Comparison of ENCODE assay signal across 22 mouse cellular contexts in the genomic region with DNA sequence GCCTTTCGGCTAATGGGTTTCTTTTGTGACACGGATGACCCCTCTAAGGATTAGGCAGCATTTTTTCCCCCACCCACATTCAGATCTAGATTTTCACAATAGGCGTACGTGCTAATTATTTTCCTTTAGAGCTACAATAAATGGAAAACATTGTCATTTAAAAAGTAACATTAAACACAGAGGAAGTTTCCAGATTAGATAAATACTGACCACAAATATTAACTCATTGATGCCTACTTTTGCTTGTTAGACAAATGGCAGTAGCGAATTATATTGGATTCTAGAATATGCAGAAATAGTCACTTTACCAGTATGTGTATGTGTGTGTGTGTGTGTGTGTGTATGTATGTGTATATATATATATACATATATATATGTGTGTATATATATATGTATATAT. TPM values are rescaled to one million over a fixed set of nuclear protein-coding genes. Genes with fewer than 3 reads are reported as not detected.
DNase-seq lines count a peak whose midpoint lies in the region; ATAC-seq and TF ChIP-seq lines count a peak whose summit lies in the region.
"Had no signal": no experiment of that assay in that cellular context is flagged by ENCODE, and none has a peak within 500 bp of the region (broad histone marks: within the 10 kb centered on the region; RNA-seq: fewer than 3 reads in every experiment).

No protein-coding gene starts in this region.

- H3K27ac ChIP-seq in MEL (ENCODE audit: control insufficient read depth, low read depth, low read length) = no peak overlapping the region
- peak overlapping the region; percentile 64 for H3K27ac ChIP-seq in liver, embryonic 13.5 days
- H3K27ac ChIP-seq in liver, postnatal 0 days (ENCODE audit: low read depth) = no peak overlapping the region
- H3K27ac ChIP-seq: embryonic facial prominence, embryonic 15.5 days; forebrain, embryonic 12.5 days; heart, embryonic 15.5 days; hindbrain, embryonic 10.5 days; hindbrain, embryonic 14.5 days; intestine, embryonic 15.5 days had no signal

- TF ChIP-seq EP300 in MEL (IDR thresholded peaks at IDR 0.05; ENCODE audit: low read depth in 1 of 2, low read length in 2 of 2) = peak; percentile 47 to 66; a peak in 3 of 4 replicates
- no peak for TF ChIP-seq EP300 in liver, postnatal 0 days (IDR thresholded peaks at IDR 0.05; ENCODE audit: low read depth)

- no peaks in the 10 kb centered on the region for H3K9me3 ChIP-seq in MEL (replicated peaks; ENCODE audit: insufficient read depth, low read length)
- no peaks in the 10 kb centered on the region; the same call in 1 of the 2 replicates for H3K9me3 ChIP-seq in liver, embryonic 13.5 days (replicated peaks)
- H3K9me3 ChIP-seq in liver, postnatal 0 days (ENCODE audit: low read length) = no peaks in the 10 kb centered on the region
- H3K9me3 ChIP-seq: embryonic facial prominence, embryonic 15.5 days; forebrain, embryonic 12.5 days; heart, embryonic 15.5 days; hindbrain, embryonic 10.5 days; intestine, embryonic 15.5 days had no signal

- no peak for TF ChIP-seq CTCF in MEL (IDR thresholded peaks at IDR 0.05 in 2 of 3, conservative IDR thresholded peaks at IDR 0.05 in 1 of 3; ENCODE audit: control insufficient read depth in 1 of 3, insufficient read depth in 1 of 3, low read depth in 2 of 3, low read length in 3 of 3, poor library complexity in 1 of 3, severe bottlenecking in 1 of 3)
- TF ChIP-seq CTCF in liver, postnatal 0 days (IDR thresholded peaks at IDR 0.05; ENCODE audit: low read depth) = no peak

- H3K4me2 ChIP-seq in liver, embryonic 13.5 days = peak overlapping the region; percentile 94
- H3K4me2 ChIP-seq in liver, postnatal 0 days (ENCODE audit: low read depth, low read length) = peak overlapping the region; percentile 95
- H3K4me2 ChIP-seq: embryonic facial prominence, embryonic 15.5 days; forebrain, embryonic 12.5 days; hindbrain, embryonic 14.5 days; intestine, embryonic 15.5 days had no signal

- no peak overlapping the region for H3K4me3 ChIP-seq in MEL (ENCODE audit: control insufficient read depth in 1 of 2, insufficient read depth in 1 of 2, low read depth in 2 of 2, low read length in 2 of 2)
- peak overlapping the region; percentile 98 for H3K4me3 ChIP-seq in liver, embryonic 13.5 days (replicated peaks)
- peak overlapping the region; percentile 99 for H3K4me3 ChIP-seq in liver, postnatal 0 days (ENCODE audit: low read depth, low read length)
- H3K4me3 ChIP-seq: embryonic facial prominence, embryonic 15.5 days; forebrain, embryonic 12.5 days; heart, embryonic 15.5 days; hindbrain, embryonic 10.5 days; intestine, embryonic 15.5 days had no signal

- peak; percentile 2 for DNase-seq in cerebellum, adult 9-10 months
- no peak for DNase-seq in MEL (ENCODE audit: low read depth, low spot score)
- DNase-seq in liver, embryonic 13.5 days = no peak
- DNase-seq in liver, postnatal 0 days = no peak
- DNase-seq in right cerebral cortex, postnatal 4 days = no peak
- no peak for DNase-seq in B cell, adult 2 months
- DNase-seq: adrenal gland, adult 2 months; adrenal gland, postnatal 25 days; cerebellum, adult 2 months; cerebellum, postnatal 14 days; embryo, embryonic 11 days; gastrocnemius, postnatal 14 days; heart, postnatal 14 days had no signal

- H3K4me1 ChIP-seq in MEL (ENCODE audit: control insufficient read depth in 1 of 2, insufficient read depth in 2 of 2, low read length in 2 of 2) = peaks cover 10 to 22% of the 10 kb centered on the region in 2 experiments
- peaks cover 60% of the 10 kb centered on the region for H3K4me1 ChIP-seq in liver, embryonic 13.5 days (replicated peaks)
- peaks cover 27% of the 10 kb centered on the region for H3K4me1 ChIP-seq in liver, postnatal 0 days (ENCODE audit: insufficient read depth)

- H3K27me3 ChIP-seq in MEL (ENCODE audit: control insufficient read depth in 1 of 2, insufficient read depth in 2 of 2, low read length in 2 of 2) = no peaks in the 10 kb centered on the region
- no peaks in the 10 kb centered on the region for H3K27me3 ChIP-seq in liver, embryonic 13.5 days
- H3K27me3 ChIP-seq in liver, postnatal 0 days (ENCODE audit: insufficient read depth, low read length) = no peaks in the 10 kb centered on the region
- H3K27me3 ChIP-seq: embryonic facial prominence, embryonic 15.5 days; heart, embryonic 15.5 days; intestine, embryonic 15.5 days; Patski had no signal

- peaks cover 64% of the 10 kb centered on the region for H3K79me2 ChIP-seq in MEL (ENCODE audit: control insufficient read depth, insufficient read depth, low read length, poor library complexity)

- ATAC-seq in cerebellum, adult (ENCODE audit: insufficient number of reproducible peaks, low FRiP score, low TSS enrichment) = no peak
- no peak for ATAC-seq in liver, embryonic 13.5 days (ENCODE audit: low read depth)
- no peak for ATAC-seq in liver, postnatal 0 days
- ATAC-seq: forebrain, embryonic 16.5 days; intestine, embryonic 15.5 days; Patski had no signal

- WGBS in liver, embryonic 13.5 days (ENCODE audit: insufficient replicate concordance) = 70% methylated on average over 5 of the region's 5 CpGs
- WGBS in liver, postnatal 0 days (ENCODE audit: insufficient replicate concordance) = 67% methylated on average over 5 of the region's 5 CpGs

- no peak overlapping the region for H3K9ac ChIP-seq in MEL (ENCODE audit: control insufficient read depth, low read depth, low read length, poor library complexity, severe bottlenecking)
- peak overlapping the region; percentile 44 for H3K9ac ChIP-seq in liver, embryonic 13.5 days
- H3K9ac ChIP-seq in liver, postnatal 0 days (replicated peaks) = no peak overlapping the region
- H3K9ac ChIP-seq: embryonic facial prominence, embryonic 15.5 days; forebrain, embryonic 12.5 days; heart, embryonic 15.5 days; hindbrain, embryonic 14.5 days; intestine, embryonic 15.5 days had no signal

- no peak for TF ChIP-seq POLR2A in MEL (IDR thresholded peaks at IDR 0.05; ENCODE audit: control insufficient read depth in 1 of 2, insufficient read depth in 1 of 2, low read depth in 1 of 2, low read length in 2 of 2, poor library complexity in 1 of 2)

- peaks cover 35 to 36% of the 10 kb centered on the region in 2 experiments for H3K36me3 ChIP-seq in MEL (ENCODE audit: control insufficient read depth in 1 of 2, insufficient read depth in 2 of 2, low read length in 2 of 2)
- H3K36me3 ChIP-seq in liver, embryonic 13.5 days = peaks cover 47% of the 10 kb centered on the region
- peaks cover 39% of the 10 kb centered on the region for H3K36me3 ChIP-seq in liver, postnatal 0 days (replicated peaks; ENCODE audit: insufficient read depth, low read length)

- no peak for TF ChIP-seq RAD21 in MEL (IDR thresholded peaks at IDR 0.05; ENCODE audit: low read depth, low read length)

TF ChIP-seq in MEL, 35 proteins besides CTCF, POLR2A, EP300 and RAD21:
- TF ChIP-seq SIN3A (IDR thresholded peaks at IDR 0.05; ENCODE audit: low read length) (peak; percentile 70), CHD1 (IDR thresholded peaks at IDR 0.05; ENCODE audit: low read depth, low read length) (no peak), ETS1 (IDR thresholded peaks at IDR 0.05; ENCODE audit: low read depth, low read length) (0 out of 2 replicates have a peak, but pooled peaks have one; percentile 7), GATA1 (IDR thresholded peaks at IDR 0.05; ENCODE audit: low read depth, low read length) (peak; percentile 80), POLR2AphosphoS5 (IDR thresholded peaks at IDR 0.05; ENCODE audit: borderline replicate concordance, low read depth, low read length) (no peak)
TF ChIP-seq in MEL: peak in this region for 3.

RNA-seq across cellular contexts. Expression of gene Rnf145, which starts 3.8 kb away (rescaled TPM):
- 74.9 and 94.1 TPM in 2 replicates for total RNA-seq in MEL (2012; rRNA removed)
- 10 to 100 TPM in 1 of 2 experiments, not detected in 1; 73.5 TPM for polyA plus RNA-seq in MEL (2012; ENCODE audit: insufficient read depth in 1 of 2, insufficient read length in 2 of 2, low read depth in 1 of 2, low replicate concordance in 2 of 2, missing spikeins in 1 of 2)
- 45.9 and 47.8 TPM in 2 replicates for polyA plus RNA-seq in liver, embryonic 13.5 days (2015; fragmentation: Nextera tagmentation; extraction: Ambion mirVana)
- 31.9 and 32.7 TPM in 2 replicates for polyA plus RNA-seq in liver, postnatal 0 days (2015; fragmentation: Nextera tagmentation; extraction: Ambion mirVana)

RNA-seq across cellular contexts. Expression of gene Ublcp1, which starts 52.3 kb away (rescaled TPM):
- total RNA-seq in MEL (2012; rRNA removed) = 18.8 and 21.1 TPM in 2 replicates
- polyA plus RNA-seq in MEL (2012; ENCODE audit: insufficient read depth in 1 of 2, insufficient read length in 2 of 2, low read depth in 1 of 2, low replicate concordance in 2 of 2, missing spikeins in 1 of 2) = 10 to 100 TPM in 1 of 2 experiments, not detected in 1; 22.2 TPM
- 43.9 and 47.6 TPM in 2 replicates for polyA plus RNA-seq in liver, embryonic 13.5 days (2015; fragmentation: Nextera tagmentation; extraction: Ambion mirVana)
- 40.8 and 40.9 TPM in 2 replicates for polyA plus RNA-seq in liver, postnatal 0 days (2015; fragmentation: Nextera tagmentation; extraction: Ambion mirVana)

Comparison
In these comparisons a context has a peak if more than half of its experiments do, and no peak if none do; other contexts are left out.
1. H3K4me3 ChIP-seq: peak in liver, embryonic 13.5 days (single experiment) and liver, postnatal 0 days (single experiment); none in MEL (0 of 2).